Mouse (Mus musculus): ENCODE measurements at regions not wholly inside any gene's neighbourhood (a gene's known extent, or its start where the extent isn't known, plus 50 kb on each side); places are given as distances from the start of the nearest gene placed in this dataset.

DNA sequence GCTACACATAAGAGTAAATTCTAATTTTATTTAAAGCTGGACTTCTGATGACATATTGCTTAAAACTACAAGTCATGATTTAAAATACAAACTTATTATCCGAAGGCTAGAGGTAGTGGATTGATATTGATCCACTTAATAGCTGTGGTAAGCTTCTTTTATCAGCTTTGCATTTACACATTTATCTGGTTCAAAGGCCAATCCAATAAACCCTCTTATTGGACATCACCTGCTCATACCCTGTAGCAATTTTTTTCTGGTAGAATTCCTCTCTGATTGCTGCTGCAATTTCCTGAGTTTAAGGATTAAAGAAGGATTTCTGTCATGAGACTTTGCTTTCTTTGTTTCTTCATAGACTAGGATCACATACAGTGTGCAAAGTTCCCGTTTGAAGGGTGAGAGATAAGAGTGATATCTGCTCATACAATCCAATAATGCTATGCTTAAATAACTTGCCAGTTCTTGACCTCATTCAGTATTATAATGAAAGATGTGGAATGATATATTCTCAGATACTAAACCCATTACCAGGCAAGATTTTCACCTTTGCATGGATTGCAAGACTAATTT is 561.9 kb upstream of the Sorcs1 start:
- no peak for ATAC-seq (ENCODE audit: low FRiP score)
- Histone ChIP-seq H3K9ac (replicated peaks; ENCODE audit: low read length, poor library complexity, severe bottlenecking) (no peak overlapping the region), H3K27ac (ENCODE audit: low read depth, low read length) (no peak overlapping the region), H3K27me3 (ENCODE audit: insufficient read depth, low read length) (no peaks in the 10 kb centered on the region), H3K9me3 (ENCODE audit: low read length) (no peaks in the 10 kb centered on the region), H3K36me3 (ENCODE audit: insufficient read depth, low read length) (no peaks in the 10 kb centered on the region), H3K4me3 (ENCODE audit: low read depth, low read length) (no peak overlapping the region), H3K4me2 (ENCODE audit: low read depth, low read length, poor library complexity, severe bottlenecking) (no peak overlapping the region), H3K4me1 (ENCODE audit: insufficient read depth, low read length) (no peaks in the 10 kb centered on the region)
- WGBS = 53% methylated on average over 2 of the region's 2 CpGs
- TF ChIP-seq CTCF (IDR thresholded peaks at IDR 0.05) = no peak
- DNase-seq (ENCODE audit: low spot score) = no peak

DNA sequence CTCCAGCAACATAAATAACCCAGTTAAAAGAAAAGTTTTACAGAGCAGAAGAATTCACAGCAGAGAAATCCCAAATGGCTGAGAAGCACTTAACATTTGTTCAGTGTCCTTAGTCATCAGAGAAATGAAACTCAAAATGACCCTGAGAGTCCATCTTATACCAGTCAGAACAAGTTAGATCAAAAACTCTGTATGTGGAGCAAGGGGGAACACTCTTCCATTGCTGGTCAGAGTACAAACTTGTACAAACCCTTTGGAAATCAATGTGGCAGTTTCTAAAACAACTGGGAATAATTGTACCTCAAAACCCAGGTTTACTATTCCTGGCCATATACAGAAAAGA is 559.7 kb upstream of the Sorcs1 start:
- no peak for DNase-seq (ENCODE audit: low spot score)
- H3K36me3 ChIP-seq (ENCODE audit: insufficient read depth, low read length) = no peaks in the 10 kb centered on the region
- no peak overlapping the region for H3K9ac ChIP-seq (replicated peaks; ENCODE audit: low read length, poor library complexity, severe bottlenecking)
- no peak for TF ChIP-seq CTCF (IDR thresholded peaks at IDR 0.05)
- H3K9me3 ChIP-seq (ENCODE audit: low read length) = no peaks in the 10 kb centered on the region
- H3K27ac ChIP-seq (ENCODE audit: low read depth, low read length) = no peak overlapping the region
- no peaks in the 10 kb centered on the region for H3K27me3 ChIP-seq (ENCODE audit: insufficient read depth, low read length)
- no peak overlapping the region for H3K4me3 ChIP-seq (ENCODE audit: low read depth, low read length)
- no peak overlapping the region for H3K4me2 ChIP-seq (ENCODE audit: low read depth, low read length, poor library complexity, severe bottlenecking)
- ATAC-seq (ENCODE audit: low FRiP score) = no peak
- H3K4me1 ChIP-seq (ENCODE audit: insufficient read depth, low read length) = no peaks in the 10 kb centered on the region

DNA sequence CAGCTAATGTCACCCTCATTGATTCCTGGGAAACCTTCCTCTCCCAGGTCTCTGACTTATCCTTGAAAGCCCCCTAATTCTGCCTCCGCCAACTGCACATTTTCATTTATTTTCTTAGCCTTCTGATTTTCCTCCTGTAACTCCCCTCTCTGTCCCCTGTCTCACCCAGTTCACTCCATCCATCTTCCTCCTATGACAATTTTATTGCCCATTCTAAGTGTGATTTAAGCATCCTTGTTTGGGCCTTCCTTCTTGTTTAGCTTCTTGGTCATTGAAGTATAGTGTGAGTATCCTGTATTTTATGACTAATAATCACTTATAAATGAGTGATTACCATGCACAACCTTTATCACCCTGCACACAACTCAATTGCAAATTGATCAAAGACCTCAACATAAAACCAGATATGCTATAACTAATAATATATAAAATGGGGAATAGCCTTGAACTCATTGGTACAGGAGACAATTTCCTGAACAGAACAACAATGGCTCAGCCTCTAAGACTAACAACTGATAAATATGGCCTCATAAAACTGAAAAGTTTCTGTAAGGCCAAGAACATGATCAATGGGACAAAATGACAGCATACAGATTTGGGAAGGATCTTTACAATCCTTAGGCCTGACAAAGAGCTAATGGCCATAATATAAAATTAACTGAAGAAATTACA is 559.2 kb upstream of the Sorcs1 start:
- Histone ChIP-seq H3K4me2 (ENCODE audit: low read depth, low read length, poor library complexity, severe bottlenecking) (no peak overlapping the region), H3K27me3 (ENCODE audit: insufficient read depth, low read length) (no peaks in the 10 kb centered on the region), H3K27ac (ENCODE audit: low read depth, low read length) (no peak overlapping the region), H3K4me3 (ENCODE audit: low read depth, low read length) (no peak overlapping the region), H3K9ac (replicated peaks; ENCODE audit: low read length, poor library complexity, severe bottlenecking) (no peak overlapping the region), H3K9me3 (ENCODE audit: low read length) (no peaks in the 10 kb centered on the region), H3K4me1 (ENCODE audit: insufficient read depth, low read length) (no peaks in the 10 kb centered on the region), H3K36me3 (ENCODE audit: insufficient read depth, low read length) (no peaks in the 10 kb centered on the region)
- whole genome bisulfite sequencing = 97% methylated on average over 1 of the region's 1 CpGs
- TF ChIP-seq CTCF (IDR thresholded peaks at IDR 0.05) = no peak
- DNase-seq (ENCODE audit: low spot score) (no peak), ATAC-seq (ENCODE audit: low FRiP score) (no peak)

DNA sequence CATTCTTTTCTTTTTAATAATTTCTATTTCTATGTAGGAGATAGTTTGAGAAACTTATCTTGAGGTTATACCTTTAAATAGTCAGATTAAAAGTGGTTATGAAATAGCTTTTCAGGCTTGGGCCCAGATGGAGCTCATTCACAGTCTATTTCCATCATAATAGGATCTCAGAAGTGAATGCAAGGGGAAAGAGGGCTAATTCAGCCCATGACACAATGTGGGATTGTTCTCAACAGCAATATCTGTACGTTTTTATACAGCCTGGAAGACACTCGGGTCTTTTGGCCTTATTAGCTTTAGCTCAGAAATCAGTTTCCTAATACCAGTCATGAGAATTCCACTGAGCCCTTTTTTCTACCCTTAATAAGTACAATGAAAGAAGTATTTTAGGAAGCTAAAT is 554.1 kb upstream of the Sorcs1 start:
- no peak for ATAC-seq (ENCODE audit: low FRiP score)
- TF ChIP-seq CTCF (IDR thresholded peaks at IDR 0.05) = no peak
- Histone ChIP-seq H3K9me3 (ENCODE audit: low read length) (no peaks in the 10 kb centered on the region), H3K36me3 (ENCODE audit: insufficient read depth, low read length) (no peaks in the 10 kb centered on the region), H3K27ac (ENCODE audit: low read depth, low read length) (no peak overlapping the region), H3K9ac (replicated peaks; ENCODE audit: low read length, poor library complexity, severe bottlenecking) (no peak overlapping the region), H3K27me3 (ENCODE audit: insufficient read depth, low read length) (no peaks in the 10 kb centered on the region), H3K4me1 (ENCODE audit: insufficient read depth, low read length) (no peaks in the 10 kb centered on the region), H3K4me2 (ENCODE audit: low read depth, low read length, poor library complexity, severe bottlenecking) (no peak overlapping the region), H3K4me3 (ENCODE audit: low read depth, low read length) (no peak overlapping the region)
- peak; percentile 5 for DNase-seq (ENCODE audit: low spot score)
- WGBS = 13% methylated on average over 2 of the region's 2 CpGs

DNA sequence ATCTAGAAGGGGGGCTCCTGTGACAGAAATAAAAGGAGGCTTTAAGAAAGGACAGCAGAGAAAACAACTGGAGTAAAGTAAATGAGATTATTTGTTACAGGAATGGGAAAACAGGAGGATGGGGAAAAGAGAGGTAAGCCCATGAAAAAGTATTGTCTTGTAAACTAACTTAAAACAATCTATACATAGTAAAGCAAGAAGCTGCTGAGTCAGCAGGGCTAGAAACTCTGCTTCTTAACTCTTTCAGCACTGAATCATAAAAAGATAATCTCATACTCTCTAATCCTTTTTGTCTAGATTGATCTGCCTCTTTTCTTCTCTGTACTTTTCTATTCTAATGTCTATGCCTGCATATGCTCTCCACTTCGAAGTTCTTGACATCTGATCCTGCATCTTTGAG is 548.5 kb upstream of the Sorcs1 start:
- Histone ChIP-seq H3K4me1 (ENCODE audit: insufficient read depth, low read length) (no peaks in the 10 kb centered on the region), H3K9ac (replicated peaks; ENCODE audit: low read length, poor library complexity, severe bottlenecking) (no peak overlapping the region), H3K27ac (ENCODE audit: low read depth, low read length) (no peak overlapping the region), H3K4me2 (ENCODE audit: low read depth, low read length, poor library complexity, severe bottlenecking) (no peak overlapping the region), H3K27me3 (ENCODE audit: insufficient read depth, low read length) (no peaks in the 10 kb centered on the region), H3K4me3 (ENCODE audit: low read depth, low read length) (no peak overlapping the region), H3K36me3 (ENCODE audit: insufficient read depth, low read length) (no peaks in the 10 kb centered on the region), H3K9me3 (ENCODE audit: low read length) (no peaks in the 10 kb centered on the region)
- 17% methylated on average over 1 of the region's 1 CpGs for WGBS
- no peak for TF ChIP-seq CTCF (IDR thresholded peaks at IDR 0.05)
- DNase-seq (ENCODE audit: low spot score) (no peak), ATAC-seq (ENCODE audit: low FRiP score) (no peak)

DNA sequence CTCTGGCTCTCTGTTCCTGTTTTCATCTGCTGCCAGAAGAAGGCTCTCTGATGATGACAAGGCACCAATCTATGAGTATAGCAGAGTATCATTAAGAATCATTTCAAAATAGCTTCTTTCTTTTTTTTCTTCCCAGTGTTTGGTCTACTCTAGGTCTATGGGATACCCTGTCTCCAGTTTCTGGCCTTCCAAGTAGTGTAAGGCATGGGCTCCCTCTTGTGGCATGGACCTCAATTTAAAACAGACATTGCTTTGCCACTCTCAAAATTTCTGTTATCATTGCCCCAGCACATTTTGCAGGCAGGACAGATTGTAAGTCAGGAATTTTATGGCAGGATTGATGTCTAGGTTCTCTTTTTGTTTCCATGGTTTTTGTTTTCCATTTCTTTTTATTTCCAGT is 522.9 kb upstream of the Sorcs1 start:
- Histone ChIP-seq H3K4me3 (ENCODE audit: low read depth, low read length) (no peak overlapping the region), H3K27ac (ENCODE audit: low read depth, low read length) (no peak overlapping the region), H3K9ac (replicated peaks; ENCODE audit: low read length, poor library complexity, severe bottlenecking) (no peak overlapping the region), H3K36me3 (ENCODE audit: insufficient read depth, low read length) (no peaks in the 10 kb centered on the region), H3K4me2 (ENCODE audit: low read depth, low read length, poor library complexity, severe bottlenecking) (no peak overlapping the region), H3K4me1 (ENCODE audit: insufficient read depth, low read length) (no peaks in the 10 kb centered on the region), H3K27me3 (ENCODE audit: insufficient read depth, low read length) (no peaks in the 10 kb centered on the region), H3K9me3 (ENCODE audit: low read length) (no peaks in the 10 kb centered on the region)
- TF ChIP-seq CTCF (IDR thresholded peaks at IDR 0.05) = peak; percentile 55
- DNase-seq (ENCODE audit: low spot score) (peak; percentile 28), ATAC-seq (ENCODE audit: low FRiP score) (no peak)
